Mouse (Mus musculus) forebrain, embryonic 16.5 days (tissue): ENCODE measurements around the gene Dnah7a. TPM values are rescaled to one million over a fixed set of nuclear protein-coding genes. Genes with fewer than 3 reads are reported as not detected.
"Not testable (repeated sequence)": the region's sequence is repeated elsewhere in the genome, so short reads cannot be mapped to it uniquely, and the experiment has no call there.

Source experiments
- ATAC-seq: fragments of 200-750 bp; cut with Nextera tagmentation; 2 replicates; pipeline ENCODE4 v1.8.0; 2017; ENCODE audit warnings: mild to moderate bottlenecking, moderate library complexity
- H3K27ac ChIP-seq: fragments of 300-500 bp; sonication (generic); 2 replicates; pipeline ENCODE4 v1.5.1; 2014; ENCODE audit warnings: low read length, control low read depth
- H3K27me3 ChIP-seq: fragments of 300-500 bp; sonication (generic); replicated peaks from 2 replicates; pipeline ENCODE4 v1.6.1; 2014; ENCODE audit warnings: low read length; ENCODE audit not compliant: control insufficient read depth, insufficient read depth
- H3K36me3 ChIP-seq: fragments of 300-500 bp; sonication (generic); 2 replicates; pipeline ENCODE4 v1.6.1; 2014; ENCODE audit not compliant: control insufficient read depth, insufficient read depth
- H3K4me1 ChIP-seq: fragments of 300-500 bp; sonication (generic); replicated peaks from 2 replicates; pipeline ENCODE4 v1.6.1; 2014; ENCODE audit warnings: low read length; ENCODE audit not compliant: control insufficient read depth, insufficient read depth
- H3K4me2 ChIP-seq: fragments of 300-500 bp; sonication (generic); 2 replicates; pipeline ENCODE4 v1.6.1; 2014; ENCODE audit warnings: mild to moderate bottlenecking, low read length, control low read depth
- H3K4me3 ChIP-seq: fragments of 300-500 bp; sonication (generic); replicated peaks from 2 replicates; pipeline ENCODE4 v1.5.1; 2014; ENCODE audit warnings: mild to moderate bottlenecking, low read length, control low read depth
- H3K9ac ChIP-seq: fragments of 300-500 bp; sonication (generic); replicated peaks from 2 replicates; pipeline ENCODE4 v1.6.1; 2014; ENCODE audit warnings: low read depth, low read length, control low read depth
- H3K9me3 ChIP-seq: fragments of 300-500 bp; sonication (generic); 2 replicates; pipeline ENCODE4 v1.6.1; 2016; ENCODE audit warnings: low read length; ENCODE audit not compliant: control insufficient read depth
- WGBS: fragments of 180-500 bp; shearing (Covaris S2); extraction: QIAGEN DNeasy Blood & Tissue Kit; methylation state at CpG from one replicate; pipeline ENCODE4 v1.1.7; 2014; 5-methylcytosine and 5-hydroxymethylcytosine counted together
- polyA plus RNA-seq: library from polyadenylated mRNA; unstranded; fragments of >200 nt; fragmentation: Nextera tagmentation; extraction: Ambion mirVana; gene quantifications from 2 replicates; pipeline ENCODE4 v1.2.1, GENCODE M21; 2015

Gene Dnah7a
- polyA plus RNA-seq, 1 experiment from 2014 or later: 7.7 TPM

- not testable (repeated sequence) for ATAC-seq, H3K9ac ChIP-seq, H3K36me3 ChIP-seq
These were observed 267.4 kb downstream of the Dnah7a start for GRCm38 (mm10) chr1:53439173-53439572.

GRCm38 (mm10) chr1:53432433-53432832 lies 274.2 kb downstream of the Dnah7a start:
- H3K4me2 ChIP-seq, H3K9ac ChIP-seq, H3K27me3 ChIP-seq, H3K4me1 ChIP-seq, ATAC-seq, H3K36me3 ChIP-seq, H3K4me3 ChIP-seq, H3K27ac ChIP-seq, H3K9me3 ChIP-seq: not testable (repeated sequence)
- WGBS: 97% methylated on average over 2 of the region's 2 CpGs

More at GRCm38 (mm10) chr1:53439173-53439572, 267.4 kb downstream of the Dnah7a start:
- not testable (repeated sequence) for H3K27ac ChIP-seq, H3K4me2 ChIP-seq, H3K9me3 ChIP-seq, H3K4me3 ChIP-seq, H3K27me3 ChIP-seq, H3K4me1 ChIP-seq
- 84% methylated on average over 3 of the region's 3 CpGs for WGBS

GRCm38 (mm10) chr1:53405803-53406325 lies 300.7 kb downstream of the Dnah7a start:
- Histone ChIP-seq H3K9ac (no peak overlapping the region), H3K4me2 (no peak overlapping the region), H3K27me3 (no peaks in the 10 kb centered on the region), H3K4me3 (no peak overlapping the region), H3K27ac (no peak overlapping the region), H3K9me3 (no peaks in the 10 kb centered on the region), H3K4me1 (no peaks in the 10 kb centered on the region), H3K36me3 (no peaks in the 10 kb centered on the region)
- WGBS: 79% methylated on average over 3 of the region's 3 CpGs
- ATAC-seq: no peak

- not testable (repeated sequence) for H3K9ac ChIP-seq, ATAC-seq, H3K4me3 ChIP-seq, H3K9me3 ChIP-seq, H3K4me1 ChIP-seq, H3K27ac ChIP-seq, H3K27me3 ChIP-seq, H3K36me3 ChIP-seq
- WGBS: 30% methylated on average over 21 of the region's 21 CpGs
- H3K4me2 ChIP-seq: peak overlapping the region; percentile 13; the same call in 1 of the 2 replicates
These were observed 312.4 kb downstream of the Dnah7a start for GRCm38 (mm10) chr1:53393936-53394760.

GRCm38 (mm10) chr1:53388762-53389161 lies 317.8 kb downstream of the Dnah7a start:
- H3K27me3 ChIP-seq: no peaks in the 10 kb centered on the region

GRCm38 (mm10) chr1:53384085-53384688 lies 322.4 kb downstream of the Dnah7a start:
- no peaks in the 10 kb centered on the region for H3K4me1 ChIP-seq
- H3K36me3 ChIP-seq: no peaks in the 10 kb centered on the region
- ATAC-seq: peak; percentile 79
- no peak overlapping the region for H3K27ac ChIP-seq
- H3K9me3 ChIP-seq: no peaks in the 10 kb centered on the region
- no peak overlapping the region for H3K9ac ChIP-seq
- no peak overlapping the region for H3K4me3 ChIP-seq
- no peaks in the 10 kb centered on the region for H3K27me3 ChIP-seq
- H3K4me2 ChIP-seq: no peak overlapping the region
- 10% methylated on average over 6 of the region's 6 CpGs for WGBS

More at GRCm38 (mm10) chr1:53388762-53389161, 317.8 kb downstream of the Dnah7a start:
- H3K36me3 ChIP-seq: no peaks in the 10 kb centered on the region
- H3K9me3 ChIP-seq: no peaks in the 10 kb centered on the region
- no peaks in the 10 kb centered on the region for H3K4me1 ChIP-seq
- ATAC-seq: no peak
- H3K4me2 ChIP-seq: no peak overlapping the region
- H3K27ac ChIP-seq: no peak overlapping the region
- H3K4me3 ChIP-seq: no peak overlapping the region
- H3K9ac ChIP-seq: no peak overlapping the region
- 89% methylated on average over 14 of the region's 14 CpGs for WGBS

- no peak overlapping the region for H3K4me3 ChIP-seq
- H3K27me3 ChIP-seq: no peaks in the 10 kb centered on the region
- no peaks in the 10 kb centered on the region for H3K36me3 ChIP-seq
- no peak overlapping the region for H3K4me2 ChIP-seq
- WGBS: 53% methylated on average over 3 of the region's 3 CpGs
- H3K4me1 ChIP-seq: no peaks in the 10 kb centered on the region
- H3K9me3 ChIP-seq: no peaks in the 10 kb centered on the region
- no peak for ATAC-seq
- no peak overlapping the region for H3K27ac ChIP-seq
- H3K9ac ChIP-seq: no peak overlapping the region
These were observed 328.9 kb downstream of the Dnah7a start for GRCm38 (mm10) chr1:53377731-53378130.

- not testable (repeated sequence) for H3K9ac ChIP-seq, H3K36me3 ChIP-seq, H3K4me3 ChIP-seq, ATAC-seq, H3K27me3 ChIP-seq, H3K27ac ChIP-seq, H3K9me3 ChIP-seq, H3K4me1 ChIP-seq, H3K4me2 ChIP-seq
- 87% methylated on average over 2 of the region's 2 CpGs for WGBS
These were observed 330.6 kb downstream of the Dnah7a start for GRCm38 (mm10) chr1:53375965-53376364.

GRCm38 (mm10) chr1:53358988-53359387 lies 347.6 kb downstream of the Dnah7a start:
- no peak overlapping the region for H3K4me2 ChIP-seq
- H3K9me3 ChIP-seq: no peaks in the 10 kb centered on the region
- H3K4me1 ChIP-seq: no peaks in the 10 kb centered on the region
- H3K9ac ChIP-seq: no peak overlapping the region
- no peak for ATAC-seq
- no peaks in the 10 kb centered on the region for H3K27me3 ChIP-seq
- no peaks in the 10 kb centered on the region for H3K36me3 ChIP-seq
- H3K4me3 ChIP-seq: no peak overlapping the region
- no peak overlapping the region for H3K27ac ChIP-seq
